Mouse (Mus musculus) layer of hippocampus, adult 2 months (tissue): ENCODE results near the gene Ccser1. TPM values are rescaled to one million over a fixed set of nuclear protein-coding genes. Genes with fewer than 3 reads are reported as not detected.

Experiments
- DNase-seq, 2 experiments: peaks; one replicate each; pipeline ENCODE4 v3.0.0; 2022; ENCODE audit warnings: low spot score in 2 of 2
- H3K27ac ChIP-seq: fragments of 200-600 bp; 2 replicates; pipeline ENCODE4 v1.8.1; 2022
- H3K4me3 ChIP-seq: fragments of 200-600 bp; 2 replicates; pipeline ENCODE4 v1.8.1; 2022; ENCODE audit warnings: mild to moderate bottlenecking
- CTCF ChIP-seq: fragments of 200-600 bp; conservative IDR thresholded peaks from 2 replicates; pipeline ENCODE4 v1.8.1; 2022; ENCODE audit warnings: antibody characterized with exemption, mild to moderate bottlenecking, moderate library complexity
- total RNA-seq, 2 experiments: library from RNA; stranded (reverse); gene quantifications; 2 replicates each; pipeline ENCODE4 v1.2.3; 2021

The Ccser1 gene
- total RNA-seq, 2 experiments from 2014 or later = 36.9 to 45.1 TPM

- no peak for TF ChIP-seq CTCF
- H3K27ac ChIP-seq = no peak overlapping the region
- H3K4me3 ChIP-seq = no peak overlapping the region
- DNase-seq = no peak
These were observed 585.7 kb downstream of the Ccser1 start for GRCm38 (mm10) chr6:61765801-61766200.

GRCm38 (mm10) chr6:61767151-61767550 is 587.0 kb downstream of the Ccser1 start:
- TF ChIP-seq CTCF = no peak
- DNase-seq = no peak
- Histone ChIP-seq H3K4me3 (no peak overlapping the region), H3K27ac (no peak overlapping the region)

DNA sequence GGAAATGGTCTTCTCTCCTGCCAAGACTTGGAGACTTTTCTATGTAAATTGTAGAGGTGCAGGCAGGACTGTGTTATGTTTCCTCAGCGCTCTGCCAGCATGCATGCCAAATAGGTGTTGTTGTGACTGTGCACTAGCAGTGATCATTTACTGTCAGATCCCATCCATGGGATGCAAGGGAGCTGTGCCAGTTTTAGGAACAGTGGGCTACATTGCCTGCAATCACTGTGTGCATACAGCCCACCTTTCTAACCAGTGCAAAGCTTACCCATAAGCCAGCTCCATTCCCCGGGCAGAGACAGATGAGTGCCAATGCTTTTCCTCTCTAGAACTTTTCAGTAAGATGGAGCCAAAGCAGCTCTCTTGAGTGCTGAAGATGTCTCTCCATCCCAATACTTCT is 606.6 kb downstream of the Ccser1 start:
- H3K4me3 ChIP-seq = no peak overlapping the region
- no peak for DNase-seq
- no peak for TF ChIP-seq CTCF
- H3K27ac ChIP-seq = no peak overlapping the region

- Histone ChIP-seq H3K27ac (no peak overlapping the region), H3K4me3 (no peak overlapping the region)
- TF ChIP-seq CTCF = no peak
- no peak for DNase-seq
These were observed 620.8 kb downstream of the Ccser1 start for GRCm38 (mm10) chr6:61800889-61801288.

DNA sequence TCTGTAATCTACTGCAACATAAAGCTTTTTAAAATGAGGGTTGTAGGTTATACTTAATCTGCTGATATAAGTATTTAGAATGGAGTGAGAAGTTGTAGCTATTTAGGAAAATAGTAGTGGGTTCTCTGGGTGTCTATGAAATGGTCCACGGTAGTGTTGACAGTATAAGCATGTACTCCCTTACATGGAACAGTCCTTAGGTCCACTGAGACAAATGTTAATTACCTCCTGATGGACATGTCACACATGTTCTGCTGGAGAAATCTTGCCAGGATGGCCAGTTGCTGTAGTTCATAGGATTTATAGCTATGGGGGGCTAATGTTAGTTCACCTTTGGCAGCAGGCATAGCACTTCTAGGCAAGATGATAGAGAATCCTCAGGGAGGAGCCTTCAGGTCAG is 625.4 kb downstream of the Ccser1 start:
- no peak for TF ChIP-seq CTCF
- Histone ChIP-seq H3K27ac (no peak overlapping the region), H3K4me3 (no peak overlapping the region)
- DNase-seq = no peak

DNA sequence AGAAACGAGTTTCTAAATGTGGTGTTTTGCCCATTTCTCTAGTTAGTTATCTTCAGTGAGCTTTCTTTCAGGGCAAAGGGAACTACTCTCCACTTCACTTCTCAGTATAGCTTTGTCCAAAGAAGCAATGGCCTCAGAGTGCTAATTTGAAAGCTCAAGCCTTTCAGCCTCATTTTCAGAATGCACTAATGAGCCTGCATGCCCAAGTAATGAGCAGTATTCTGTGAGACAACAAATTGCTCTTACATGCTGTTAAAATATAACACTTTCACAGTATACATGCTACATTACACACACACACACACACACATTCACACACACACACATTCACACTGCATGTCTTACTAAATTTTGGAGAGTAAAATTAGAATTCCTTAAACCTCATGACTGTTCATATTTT is 637.6 kb downstream of the Ccser1 start:
- no peak for DNase-seq
- TF ChIP-seq CTCF = no peak
- H3K27ac ChIP-seq = no peak overlapping the region
- no peak overlapping the region for H3K4me3 ChIP-seq

DNA sequence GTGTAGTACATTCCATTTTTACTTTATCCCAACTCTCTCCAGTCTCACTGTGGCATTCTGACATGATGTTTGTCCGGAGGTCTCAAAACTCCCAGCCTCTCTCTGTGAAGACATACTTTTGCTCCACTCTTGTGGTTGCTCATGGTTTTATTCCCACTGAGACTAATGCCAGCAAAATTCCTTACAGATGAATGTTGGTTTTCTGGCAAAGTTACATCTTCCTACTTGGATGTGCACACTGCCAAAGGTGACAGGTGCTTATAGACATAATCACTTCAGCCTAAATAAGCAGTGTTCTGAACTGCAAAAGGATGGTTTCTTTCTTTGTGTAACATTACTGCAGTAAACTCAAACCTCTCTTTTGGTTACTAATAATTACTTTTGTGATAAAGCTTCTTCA is 696.2 kb downstream of the Ccser1 start:
- no peak overlapping the region for H3K27ac ChIP-seq
- no peak for TF ChIP-seq CTCF

GRCm38 (mm10) chr6:61898238-61898637 is 718.1 kb downstream of the Ccser1 start:
- no peak for DNase-seq
- H3K27ac ChIP-seq = no peak overlapping the region
- no peak overlapping the region for H3K4me3 ChIP-seq
- TF ChIP-seq CTCF = no peak

More for the DNA sequence above, 696.2 kb downstream of the Ccser1 start:
- no peak overlapping the region for H3K4me3 ChIP-seq
- DNase-seq = no peak

GRCm38 (mm10) chr6:61902715-61903114 is 722.6 kb downstream of the Ccser1 start:
- peak; percentile 77 for TF ChIP-seq CTCF
- peak in 1 of 2 experiments; percentile 21 for DNase-seq
- no peak overlapping the region for H3K27ac ChIP-seq
- no peak overlapping the region for H3K4me3 ChIP-seq

- DNase-seq = no peak
- TF ChIP-seq CTCF = no peak
- H3K27ac ChIP-seq = no peak overlapping the region
- no peak overlapping the region for H3K4me3 ChIP-seq
These were observed 732.8 kb downstream of the Ccser1 start for GRCm38 (mm10) chr6:61912896-61913295.

DNA sequence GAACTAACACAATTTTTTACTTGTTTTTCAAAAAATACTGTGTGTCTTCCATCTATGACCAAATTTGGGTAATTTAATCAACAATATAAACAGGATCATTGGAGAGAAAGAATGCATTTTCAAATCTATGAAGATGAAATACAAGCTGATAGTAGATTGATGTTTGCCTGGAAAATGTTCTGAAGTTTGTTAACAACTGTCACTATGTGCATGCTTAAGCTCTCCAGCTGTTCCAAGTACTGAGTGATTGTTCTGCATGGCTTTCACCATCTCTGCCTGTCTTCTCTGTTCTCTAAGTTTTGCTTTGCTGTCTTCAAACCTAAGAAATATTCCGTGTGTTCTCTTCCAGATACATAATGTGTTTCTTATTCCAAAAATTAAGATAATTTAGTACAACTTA is 751.5 kb downstream of the Ccser1 start:
- H3K27ac ChIP-seq = no peak overlapping the region
- TF ChIP-seq CTCF = no peak
- no peak overlapping the region for H3K4me3 ChIP-seq
- no peak for DNase-seq

DNA sequence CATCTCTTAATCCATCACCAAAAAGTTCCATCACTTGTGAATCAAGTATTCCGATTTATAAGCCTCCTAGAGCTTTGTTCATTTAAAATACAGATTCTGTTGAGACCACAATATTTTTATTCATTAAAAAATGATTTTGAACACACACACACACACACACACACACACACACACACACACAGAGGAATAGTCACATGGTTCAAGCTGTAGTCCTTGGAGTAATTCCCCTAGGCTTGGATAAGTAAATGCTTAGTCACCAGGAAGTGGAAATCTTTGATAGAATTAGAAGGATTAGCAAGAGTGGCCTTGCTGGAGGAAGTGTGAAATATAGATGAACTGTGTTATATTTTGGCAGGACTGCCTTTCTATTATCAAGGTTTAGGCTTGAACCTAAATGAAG is 756.5 kb downstream of the Ccser1 start:
- Histone ChIP-seq H3K27ac (no peak overlapping the region), H3K4me3 (no peak overlapping the region)
- no peak for TF ChIP-seq CTCF
- DNase-seq = no peak

DNA sequence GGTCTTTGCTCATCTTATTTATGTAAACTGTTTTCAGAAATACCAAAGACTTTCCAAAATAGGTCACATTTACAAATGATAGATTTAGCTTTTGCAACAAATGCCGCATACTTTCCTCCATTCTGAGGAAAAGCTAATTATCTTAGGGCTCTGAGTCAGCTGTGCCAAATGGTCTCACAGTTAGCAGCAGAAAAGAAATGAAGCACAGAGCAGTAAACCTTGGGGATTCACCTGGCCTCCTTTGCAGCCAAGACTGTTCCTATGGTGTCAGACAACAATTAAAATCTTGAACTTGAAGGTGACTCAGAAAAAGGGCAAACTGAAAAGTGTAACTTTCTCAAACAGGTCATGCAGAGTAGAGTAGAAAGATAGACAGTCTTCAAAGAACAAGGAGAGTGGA is 759.1 kb downstream of the Ccser1 start:
- no peak overlapping the region for H3K4me3 ChIP-seq
- H3K27ac ChIP-seq = no peak overlapping the region
- TF ChIP-seq CTCF = no peak
- no peak for DNase-seq

DNA sequence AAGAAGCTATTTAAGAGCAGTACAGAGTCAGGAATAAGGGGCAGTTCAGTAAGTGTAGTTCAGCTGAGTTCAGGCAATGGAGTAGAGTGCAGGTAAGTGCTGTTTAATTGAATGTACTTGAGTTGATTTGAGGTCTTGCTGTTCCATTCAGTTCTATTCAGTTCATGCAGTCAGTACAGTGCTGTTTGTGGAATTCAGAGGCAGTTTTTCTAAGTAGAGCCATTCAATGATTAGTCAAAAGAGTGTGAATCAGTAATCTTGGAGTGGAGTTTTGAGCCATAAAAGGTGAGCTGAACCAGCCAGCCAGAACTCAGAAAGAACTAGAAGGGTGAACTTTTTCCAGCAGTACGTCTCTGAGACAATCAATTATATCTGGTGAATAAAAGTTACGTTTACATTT is 773.6 kb downstream of the Ccser1 start:
- no peak for TF ChIP-seq CTCF
- DNase-seq = no peak
- Histone ChIP-seq H3K27ac (no peak overlapping the region), H3K4me3 (no peak overlapping the region)

- Histone ChIP-seq H3K27ac (no peak overlapping the region), H3K4me3 (no peak overlapping the region)
- TF ChIP-seq CTCF = no peak
- peak in 1 of 2 experiments; percentile 8 for DNase-seq
These were observed 796.8 kb downstream of the Ccser1 start for GRCm38 (mm10) chr6:61976878-61977277.
